Comparison of ENCODE assay signal across 8 mouse cellular contexts in genomic region chr16:32662372-32662771, GRCm38 (mm10). TPM values are rescaled to one million over a fixed set of nuclear protein-coding genes. Genes with fewer than 3 reads are reported as not detected.
DNase-seq lines count a peak whose midpoint lies in the region; ATAC-seq and TF ChIP-seq lines count a peak whose summit lies in the region.
"Had no signal": no experiment of that assay in that cellular context is flagged by ENCODE, and none has a peak within 500 bp of the region (broad histone marks: within the 10 kb centered on the region; RNA-seq: fewer than 3 reads in every experiment).

No protein-coding gene starts in this region.

- H3K9ac ChIP-seq in forebrain, embryonic 12.5 days, result peak overlapping the region; percentile 53; the same call in 1 of the 2 replicates
- H3K9ac ChIP-seq in hindbrain, postnatal 0 days (replicated peaks; ENCODE audit: low read length), result peak overlapping the region; percentile 39
- H3K9ac ChIP-seq in neural tube, embryonic 13.5 days, result peak overlapping the region; percentile 61

- no peaks in the 10 kb centered on the region for H3K27me3 ChIP-seq in forebrain, embryonic 12.5 days
- H3K27me3 ChIP-seq in hindbrain, postnatal 0 days (ENCODE audit: insufficient read depth, low read length), result no peaks in the 10 kb centered on the region
- no peaks in the 10 kb centered on the region for H3K27me3 ChIP-seq in neural tube, embryonic 13.5 days

- peak overlapping the region; percentile 33 for H3K4me2 ChIP-seq in forebrain, embryonic 12.5 days
- H3K4me2 ChIP-seq in hindbrain, postnatal 0 days (ENCODE audit: low read depth, low read length), result peak overlapping the region; percentile 63
- peak overlapping the region; percentile 70 for H3K4me2 ChIP-seq in neural tube, embryonic 13.5 days

- no peak for DNase-seq in layer of hippocampus, adult 2 months (ENCODE audit: low spot score in 2 of 2)
- DNase-seq in layer of hippocampus, adult 9-10 months (ENCODE audit: low spot score), result no peak
- no peak for DNase-seq in hindbrain, postnatal 0 days (ENCODE audit: low spot score)
- no peak for DNase-seq in right cerebral cortex, postnatal 14 days
- DNase-seq in spleen, postnatal 14 days (ENCODE audit: low spot score in 2 of 2), result no peak

- H3K36me3 ChIP-seq in forebrain, embryonic 12.5 days (replicated peaks), result no peaks in the 10 kb centered on the region; the same call in 1 of the 2 replicates
- H3K36me3 ChIP-seq in hindbrain, postnatal 0 days (ENCODE audit: insufficient read depth, low read length), result no peaks in the 10 kb centered on the region
- peaks cover 13% of the 10 kb centered on the region; the same call in 1 of the 2 replicates for H3K36me3 ChIP-seq in neural tube, embryonic 13.5 days

- H3K27ac ChIP-seq in layer of hippocampus, adult 2 months, result peak overlapping the region; percentile 88
- peak overlapping the region; percentile 81; the same call in 1 of the 2 replicates for H3K27ac ChIP-seq in forebrain, embryonic 12.5 days
- peak overlapping the region; percentile 82 for H3K27ac ChIP-seq in hindbrain, postnatal 0 days
- peak overlapping the region; percentile 89 for H3K27ac ChIP-seq in neural tube, embryonic 13.5 days (replicated peaks)

- peak; percentile 43 for TF ChIP-seq CTCF in layer of hippocampus, adult 2 months (conservative IDR thresholded peaks at IDR 0.05)
- TF ChIP-seq CTCF in hindbrain, postnatal 0 days (IDR thresholded peaks at IDR 0.05; ENCODE audit: low read depth), result peak; percentile 16; the same call in 1 of the 2 replicates

- H3K4me1 ChIP-seq in forebrain, embryonic 12.5 days, result peaks cover 82% of the 10 kb centered on the region
- H3K4me1 ChIP-seq in hindbrain, postnatal 0 days (ENCODE audit: insufficient read depth, low read length), result peaks cover 60% of the 10 kb centered on the region
- peaks cover 98% of the 10 kb centered on the region for H3K4me1 ChIP-seq in neural tube, embryonic 13.5 days (replicated peaks)

- no peaks in the 10 kb centered on the region for H3K9me3 ChIP-seq in forebrain, embryonic 12.5 days
- no peaks in the 10 kb centered on the region for H3K9me3 ChIP-seq in hindbrain, postnatal 0 days (ENCODE audit: low read length)
- H3K9me3 ChIP-seq in neural tube, embryonic 13.5 days, result no peaks in the 10 kb centered on the region

- no peak for ATAC-seq in forebrain, embryonic 12.5 days (ENCODE audit: low FRiP score)
- ATAC-seq in hindbrain, postnatal 0 days, result no peak
- no peak for ATAC-seq in neural tube, embryonic 13.5 days (ENCODE audit: low read depth)

- H3K4me3 ChIP-seq in layer of hippocampus, adult 2 months, result peak overlapping the region; percentile 39
- peak overlapping the region; percentile 8; the same call in 1 of the 2 replicates for H3K4me3 ChIP-seq in forebrain, embryonic 12.5 days (replicated peaks)
- peak overlapping the region; percentile 26 for H3K4me3 ChIP-seq in hindbrain, postnatal 0 days (ENCODE audit: low read length)
- H3K4me3 ChIP-seq in neural tube, embryonic 13.5 days, result peak overlapping the region; percentile 22
- H3K4me3 ChIP-seq: erythroblast, embryonic 14.5 days had no signal

- WGBS in forebrain, embryonic 12.5 days, result 91% methylated on average over 7 of the region's 7 CpGs
- WGBS in hindbrain, postnatal 0 days, result 74% methylated on average over 7 of the region's 7 CpGs
- WGBS in neural tube, embryonic 13.5 days, result 89% methylated on average over 7 of the region's 7 CpGs

RNA-seq across cellular contexts. Expression of gene Tnk2, which starts 18.7 kb away (rescaled TPM):
- total RNA-seq in layer of hippocampus, adult 2 months (2021), result 100 to 1,000 TPM; 210 to 212 TPM
- polyA plus RNA-seq in forebrain, embryonic 12.5 days (2016; fragmentation: Nextera tagmentation; extraction: Ambion mirVana), result 13.9 and 14.2 TPM in 2 replicates
- total RNA-seq in hindbrain, postnatal 0 days (2014; rRNA removed), result 78.2 and 90.5 TPM in 2 replicates
- polyA plus RNA-seq in hindbrain, postnatal 0 days (2015; fragmentation: Nextera tagmentation; extraction: Ambion mirVana), result 18.6 and 19.2 TPM in 2 replicates
- 20.0 and 21.4 TPM in 2 replicates for polyA plus RNA-seq in neural tube, embryonic 13.5 days (2015; fragmentation: Nextera tagmentation; extraction: Ambion mirVana)

RNA-seq across cellular contexts. Expression of gene Tfrc, which starts 53.7 kb away (rescaled TPM):
- 10 to 100 TPM; 70.3 to 72.3 TPM for total RNA-seq in layer of hippocampus, adult 2 months (2021)
- polyA plus RNA-seq in forebrain, embryonic 12.5 days (2016; fragmentation: Nextera tagmentation; extraction: Ambion mirVana), result 59.2 and 65.4 TPM in 2 replicates
- total RNA-seq in hindbrain, postnatal 0 days (2014; rRNA removed), result 51.9 and 56.3 TPM in 2 replicates
- polyA plus RNA-seq in hindbrain, postnatal 0 days (2015; fragmentation: Nextera tagmentation; extraction: Ambion mirVana), result 38.3 and 40.0 TPM in 2 replicates
- 36.0 and 37.9 TPM in 2 replicates for polyA plus RNA-seq in neural tube, embryonic 13.5 days (2015; fragmentation: Nextera tagmentation; extraction: Ambion mirVana)
